Mouse (Mus musculus) thymus, adult 18-20 months (tissue): ENCODE measurements around the gene Rrm2.
"Not testable (repeated sequence)": the region's sequence is repeated elsewhere in the genome, so short reads cannot be mapped to it uniquely, and the experiment has no call there.

Experiments used
- DNase-seq, 2 experiments: peaks; one replicate each; pipeline ENCODE4 v3.0.0; 2022; ENCODE audit warnings: mixed read lengths in 2 of 2

Gene Rrm2

GRCm38 (mm10) chr12:24705502-24706263 is 2.4 kb upstream of the Rrm2 start:
- no peak for DNase-seq

GRCm38 (mm10) chr12:24706764-24707479 is 1.1 kb upstream of the Rrm2 start:
- DNase-seq, result peak; percentile 43 to 66

- DNase-seq, result no peak
Observed at GRCm38 (mm10) chr12:24707480-24707802, 600 bp upstream of the Rrm2 start.

- DNase-seq, result peak in 1 of 2 experiments; percentile 18
Observed at GRCm38 (mm10) chr12:24708824-24709218, 780 bp downstream of the Rrm2 start.

GRCm38 (mm10) chr12:24709409-24709808 is 1.4 kb downstream of the Rrm2 start:
- DNase-seq, result peak in 1 of 2 experiments; percentile 30

- no peak for DNase-seq
Observed at GRCm38 (mm10) chr12:24709831-24710508, 1.9 kb downstream of the Rrm2 start.

- no peak for DNase-seq
Observed at GRCm38 (mm10) chr12:24710672-24711071, 2.6 kb downstream of the Rrm2 start.

- DNase-seq, result no peak
Observed at GRCm38 (mm10) chr12:24712396-24712795, 4.4 kb downstream of the Rrm2 start.

- no peak for DNase-seq
Observed at GRCm38 (mm10) chr12:24714579-24715255, 6.7 kb downstream of the Rrm2 start.

GRCm38 (mm10) chr12:24715268-24715896 is 7.3 kb downstream of the Rrm2 start:
- no peak for DNase-seq

- DNase-seq, result no peak
Observed at GRCm38 (mm10) chr12:24716721-24717301, 8.8 kb downstream of the Rrm2 start.

- DNase-seq, result no peak
Observed at GRCm38 (mm10) chr12:24723434-24723833, 15.4 kb downstream of the Rrm2 start.

GRCm38 (mm10) chr12:24723859-24724258 is 15.8 kb downstream of the Rrm2 start:
- DNase-seq, result no peak

GRCm38 (mm10) chr12:24724369-24724768 is 16.3 kb downstream of the Rrm2 start:
- DNase-seq, result no peak

GRCm38 (mm10) chr12:24734828-24735394 is 26.9 kb downstream of the Rrm2 start:
- no peak for DNase-seq

- DNase-seq, result no peak
Observed at GRCm38 (mm10) chr12:24736956-24737355, 28.9 kb downstream of the Rrm2 start.

- DNase-seq, result no peak
Observed at GRCm38 (mm10) chr12:24739963-24740362, 31.9 kb downstream of the Rrm2 start.

- DNase-seq, result not testable (repeated sequence)
Observed at GRCm38 (mm10) chr12:24741535-24741934, 33.5 kb downstream of the Rrm2 start.

GRCm38 (mm10) chr12:24744309-24744708 is 36.3 kb downstream of the Rrm2 start:
- DNase-seq, result no peak

- DNase-seq, result no peak
Observed at GRCm38 (mm10) chr12:24746579-24747296, 38.7 kb downstream of the Rrm2 start.

GRCm38 (mm10) chr12:24747297-24747696 is 39.3 kb downstream of the Rrm2 start:
- no peak for DNase-seq
